Mouse (Mus musculus) NIH3T3 (cell line): ENCODE measurements at regions not wholly inside any gene's neighbourhood (a gene's known extent, or its start where the extent isn't known, plus 50 kb on each side); places are given as distances from the start of the nearest gene placed in this dataset.
"Not testable (repeated sequence)": the region's sequence is repeated elsewhere in the genome, so short reads cannot be mapped to it uniquely, and the experiment has no call there.

Experiments
- DNase-seq: peaks from one replicate; pipeline ENCODE4 v3.0.0-alpha.2; 2012; ENCODE audit warnings: low read depth

DNA sequence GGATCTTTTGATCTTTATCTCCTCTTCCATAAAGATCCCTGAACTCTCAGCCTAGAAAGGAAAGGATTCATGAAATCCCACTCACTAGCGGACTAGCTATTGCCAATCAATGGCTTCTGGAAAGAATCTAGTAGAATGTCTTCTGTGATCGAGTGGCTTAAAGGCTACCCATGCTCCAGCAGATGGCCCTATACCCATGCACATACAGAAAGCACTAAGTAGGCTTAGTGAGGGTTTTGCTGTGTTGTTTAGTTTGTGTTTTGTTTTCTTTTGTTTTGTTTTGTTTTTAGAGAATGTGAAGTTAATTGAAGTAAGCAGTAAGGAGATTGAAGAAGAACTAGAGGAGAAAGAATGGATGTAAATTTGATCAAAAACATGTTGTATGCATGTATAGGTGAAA is 187.5 kb downstream of the Kctd12 start:
- DNase-seq = no peak

DNA sequence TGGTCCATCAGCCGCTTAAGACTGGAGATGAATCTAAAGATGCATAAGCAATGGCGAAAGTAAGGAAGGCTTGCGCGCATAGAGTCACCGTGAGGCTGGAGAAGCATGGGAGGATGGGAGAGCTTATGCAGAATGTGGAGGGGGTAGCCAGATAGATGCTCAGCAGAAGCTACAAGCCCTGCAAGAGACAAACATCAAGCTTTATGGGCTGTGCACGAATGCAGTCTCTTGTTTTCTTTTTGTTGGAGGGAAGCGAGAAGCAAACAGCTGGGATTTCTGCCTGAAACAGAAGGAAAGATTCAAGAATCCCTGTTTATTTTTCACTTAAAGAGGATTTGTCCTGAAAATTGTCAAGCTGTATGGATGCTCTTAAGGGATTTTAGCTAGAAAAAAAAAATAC is 188.7 kb downstream of the Kctd12 start:
- no peak for DNase-seq

DNA sequence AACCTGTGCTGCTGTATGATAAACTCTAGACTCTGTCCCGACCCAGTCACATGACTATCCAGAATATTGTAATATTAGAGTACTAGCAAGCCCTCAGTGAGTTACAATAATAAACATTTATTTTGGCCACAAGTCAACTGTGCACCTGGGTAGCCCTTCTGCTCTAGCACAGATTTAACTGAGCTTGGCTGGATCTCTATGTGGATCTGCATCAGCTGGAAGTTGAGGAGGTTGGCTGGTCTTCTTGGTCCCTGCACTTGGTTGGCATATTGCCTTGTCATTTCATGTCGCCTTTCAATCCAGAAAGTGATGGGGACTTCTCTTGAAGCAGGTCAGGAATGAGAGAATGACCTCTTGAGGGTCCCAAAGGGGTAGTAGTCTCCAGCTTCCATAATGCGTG is 191.5 kb downstream of the Kctd12 start:
- DNase-seq = no peak

DNA sequence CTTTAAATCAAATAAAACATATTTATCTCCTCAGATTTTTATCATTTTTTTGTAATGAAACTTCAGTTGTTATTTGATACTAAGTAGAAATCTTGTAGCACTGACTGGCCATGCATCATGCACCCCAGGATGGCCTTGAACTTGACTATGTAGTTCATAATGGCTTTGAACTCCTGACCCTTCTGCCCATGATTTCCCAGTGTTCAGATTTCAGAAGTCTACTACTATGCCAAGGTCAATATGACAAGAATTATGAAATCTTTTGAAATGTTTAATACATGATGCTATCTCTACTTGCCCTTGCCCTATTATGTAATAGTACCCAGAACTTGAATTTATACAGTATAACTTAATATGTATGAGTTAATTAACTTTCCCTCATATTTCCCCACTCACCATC is 200.2 kb downstream of the Kctd12 start:
- no peak for DNase-seq

DNA sequence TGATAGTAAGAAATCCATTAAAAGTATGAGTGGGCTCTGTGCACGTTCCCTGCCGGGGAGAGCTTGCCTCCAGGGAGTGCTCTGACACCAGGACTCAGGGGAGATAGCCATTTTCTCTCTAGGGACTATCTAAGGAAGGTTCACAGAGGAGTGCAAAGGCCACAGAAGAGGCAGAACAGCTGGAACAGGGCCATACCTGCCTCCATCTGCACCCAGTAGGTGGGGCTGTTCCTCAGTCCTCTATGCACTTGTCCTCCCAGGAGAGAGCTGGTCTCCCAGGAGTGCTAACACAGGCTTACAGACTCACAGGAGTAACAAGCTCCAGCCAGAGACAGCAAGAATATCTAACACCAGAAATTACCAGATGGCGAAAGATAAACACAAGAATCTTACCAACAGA is 212.7 kb downstream of the Kctd12 start:
- no peak for DNase-seq

DNA sequence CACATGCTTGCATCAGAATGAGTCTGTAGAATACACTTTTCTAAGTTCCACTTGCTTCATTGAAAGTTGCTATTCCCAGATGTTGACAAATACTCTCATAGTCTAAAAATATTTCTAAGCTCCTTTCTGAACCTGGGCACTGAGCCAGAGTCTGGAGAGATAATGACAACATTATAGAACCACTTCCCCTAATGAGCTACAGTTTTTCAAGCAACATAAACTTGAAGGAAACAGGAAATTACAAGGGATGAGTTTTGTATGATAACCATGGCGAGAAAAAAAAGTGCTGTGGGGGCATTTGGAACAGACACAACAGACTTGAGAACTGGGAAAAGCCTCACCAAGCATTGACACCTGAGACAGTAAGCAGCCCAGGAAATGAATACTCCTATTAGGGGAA is 233.8 kb downstream of the Kctd12 start:
- DNase-seq = no peak

DNA sequence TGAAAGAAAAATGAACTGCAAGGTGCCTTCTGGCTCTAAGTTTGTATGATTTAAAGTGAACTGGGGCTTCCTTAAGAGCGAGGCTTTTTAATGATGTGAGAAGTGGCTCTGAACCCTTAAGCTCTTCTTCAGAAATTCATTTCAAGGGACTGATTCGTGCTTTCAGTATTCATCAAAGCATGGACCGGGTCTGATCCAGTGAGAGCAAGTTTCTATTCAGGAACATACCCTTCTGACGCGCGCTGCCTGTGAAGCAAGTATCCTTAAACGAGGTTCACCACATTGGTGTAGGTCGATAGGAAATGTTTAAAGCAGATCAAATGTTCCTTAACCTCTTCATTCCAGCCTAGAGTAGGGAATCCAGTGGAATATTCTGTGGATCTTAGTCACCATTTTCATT is 240.1 kb downstream of the Kctd12 start:
- DNase-seq = no peak

DNA sequence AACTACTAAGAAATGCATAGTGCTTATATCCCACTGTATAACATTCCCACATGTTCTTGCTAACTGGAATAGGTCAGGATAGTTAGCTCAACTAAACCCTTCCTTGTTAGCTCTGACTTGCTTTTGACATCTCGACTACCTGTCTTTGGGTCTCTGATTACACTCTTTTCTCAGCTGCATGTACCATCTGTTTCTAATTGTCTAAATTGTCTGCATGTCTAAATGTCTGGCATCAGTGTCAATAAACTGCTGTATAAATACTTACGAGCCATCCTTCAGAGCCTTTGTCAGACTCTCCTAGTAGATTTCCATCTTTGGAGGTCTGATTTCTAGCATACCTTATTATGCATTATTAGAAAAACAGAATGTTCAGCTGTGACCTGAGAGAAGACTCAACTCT is 245.8 kb downstream of the Kctd12 start:
- no peak for DNase-seq

DNA sequence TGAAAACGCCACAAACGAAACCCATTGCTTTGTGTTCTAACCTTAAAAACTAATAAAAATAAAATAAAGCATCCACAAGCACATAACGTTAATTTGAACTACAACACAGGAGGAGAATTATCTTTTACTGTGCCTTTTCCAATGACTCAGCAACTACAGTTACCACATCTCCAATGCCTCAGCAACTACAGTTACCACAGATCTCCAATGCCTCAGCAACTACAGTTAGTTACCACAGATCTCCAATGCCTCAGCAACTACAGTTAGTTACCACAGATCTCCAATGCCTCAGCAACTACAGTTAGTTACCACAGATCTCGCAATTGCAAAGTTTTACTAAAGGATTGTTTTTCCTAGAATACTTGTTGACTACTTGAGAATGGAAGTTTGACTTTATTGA is 248.7 kb downstream of the Kctd12 start:
- not testable (repeated sequence) for DNase-seq

DNA sequence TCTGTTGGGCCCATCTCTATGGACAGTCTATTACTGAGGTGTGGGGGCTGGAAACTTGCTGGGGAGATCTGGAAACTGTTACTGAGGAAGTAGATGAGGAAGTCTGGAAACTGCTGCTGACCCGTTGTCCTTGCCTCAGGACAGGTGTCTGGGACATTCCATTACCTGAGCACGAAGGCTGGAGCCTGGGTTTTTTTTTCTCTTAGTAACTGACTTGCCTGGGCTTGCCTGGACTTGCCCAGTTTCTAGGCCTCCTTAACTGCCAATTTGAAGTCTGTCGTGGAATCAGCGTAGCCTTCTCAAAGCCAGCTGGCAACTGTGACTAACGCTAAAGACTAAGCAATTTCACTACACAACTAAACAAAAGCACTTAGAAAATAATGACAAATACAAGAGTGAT is 250.7 kb downstream of the Kctd12 start:
- DNase-seq = no peak

DNA sequence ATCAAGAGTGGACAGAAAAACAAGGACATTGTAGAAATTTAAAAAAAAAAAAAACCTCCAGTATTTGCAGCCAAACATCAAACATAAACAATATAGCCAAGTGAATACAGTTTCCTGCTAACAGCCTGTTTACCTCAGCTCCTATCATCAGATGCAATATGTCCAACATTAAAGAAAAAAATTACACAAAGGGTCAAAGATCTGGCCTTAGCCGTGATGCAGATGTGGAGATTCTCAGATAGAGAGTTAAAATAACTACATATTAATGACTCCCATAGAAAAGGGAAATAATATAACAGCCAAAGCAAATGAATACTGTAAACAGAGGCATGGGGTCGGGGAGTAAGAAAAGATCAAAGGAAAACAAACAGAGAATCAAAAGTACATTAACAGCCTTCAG is 259.8 kb downstream of the Kctd12 start:
- no peak for DNase-seq

DNA sequence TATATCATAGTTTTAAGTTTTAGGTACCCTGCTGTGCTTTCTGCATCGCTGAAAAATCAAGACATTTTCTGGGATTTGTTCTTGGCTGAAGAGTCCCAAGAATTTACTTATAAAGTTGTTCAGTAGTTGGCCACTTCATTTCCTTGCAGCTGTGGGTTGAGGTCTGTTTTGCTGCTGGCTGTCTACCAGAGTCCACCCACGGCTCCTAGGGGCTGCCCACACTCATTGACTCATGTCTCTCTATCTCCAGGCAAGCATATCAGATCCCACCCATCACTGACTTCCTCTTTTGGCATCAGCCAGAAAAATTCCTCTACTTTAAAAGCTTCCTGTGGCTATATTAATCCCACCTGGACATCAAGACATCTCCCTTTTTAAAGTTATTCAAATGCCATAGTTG is 263.9 kb downstream of the Kctd12 start:
- DNase-seq = no peak

DNA sequence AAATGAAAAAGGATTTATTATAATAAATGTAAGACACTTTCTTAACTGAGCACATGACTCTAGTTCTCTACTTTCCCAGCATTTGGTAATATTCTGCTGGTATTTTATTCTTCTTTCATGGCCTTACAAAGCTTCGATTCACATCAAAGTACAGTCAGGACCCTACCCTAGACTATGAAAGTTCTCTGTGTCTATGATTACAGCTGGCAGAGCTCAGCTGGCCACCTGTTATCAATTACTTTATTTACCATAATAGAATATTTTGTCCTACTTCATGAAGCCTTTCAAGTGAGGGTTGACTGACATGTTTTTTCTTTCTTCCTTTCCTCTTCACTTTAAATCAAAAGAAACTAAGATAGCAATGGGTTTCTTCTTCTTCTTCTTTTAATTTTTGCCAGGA is 269.8 kb downstream of the Kctd12 start:
- no peak for DNase-seq

DNA sequence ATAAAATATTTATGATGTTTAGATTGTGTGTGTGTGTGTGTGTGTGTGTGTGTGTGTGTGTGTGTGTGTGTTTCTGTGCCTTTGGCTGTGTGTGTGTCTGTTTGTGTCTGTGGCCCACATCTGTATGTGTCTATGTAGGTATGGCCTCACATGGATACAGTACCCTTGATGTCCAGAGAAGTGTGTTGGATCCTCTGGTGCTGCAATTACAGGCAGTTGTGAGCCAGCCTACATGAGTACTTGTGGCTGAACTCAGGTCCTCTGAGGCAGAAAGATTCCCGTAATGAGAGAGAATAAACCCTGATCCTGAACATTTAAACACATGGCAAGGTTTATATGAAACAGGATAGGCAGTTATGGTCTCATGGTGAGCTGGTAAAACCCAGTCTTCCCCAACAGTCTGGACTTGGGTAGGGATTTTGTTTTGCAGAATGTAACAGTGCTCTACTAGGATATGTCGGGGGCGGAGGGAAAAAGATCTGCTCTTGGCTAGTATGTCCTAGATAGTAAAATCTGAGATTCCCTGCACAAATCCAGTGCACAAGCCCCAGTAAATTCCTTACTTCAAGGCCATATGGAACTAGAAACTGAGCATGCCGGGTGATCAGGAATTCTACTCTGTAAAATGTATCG is 275.6 kb downstream of the Kctd12 start:
- no peak for DNase-seq

DNA sequence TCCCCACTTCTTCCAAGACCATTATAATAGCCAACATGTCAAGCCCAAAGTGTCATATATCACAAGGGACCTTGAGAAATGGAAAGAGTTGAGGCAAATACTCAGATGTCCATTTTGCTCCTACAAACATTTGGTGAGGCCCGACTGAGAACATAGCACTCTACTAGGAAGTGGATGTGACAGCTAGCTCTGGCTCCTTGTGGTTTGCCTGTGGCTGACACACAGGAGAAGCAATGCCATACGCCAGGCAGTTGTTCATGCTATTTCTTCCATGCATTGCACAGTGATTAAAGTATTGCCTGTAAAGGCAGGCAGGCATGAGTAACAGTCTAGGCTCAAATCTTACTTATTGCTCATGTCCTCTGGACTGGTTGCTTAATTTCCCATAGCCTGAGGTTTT is 281.3 kb downstream of the Kctd12 start:
- no peak for DNase-seq

DNA sequence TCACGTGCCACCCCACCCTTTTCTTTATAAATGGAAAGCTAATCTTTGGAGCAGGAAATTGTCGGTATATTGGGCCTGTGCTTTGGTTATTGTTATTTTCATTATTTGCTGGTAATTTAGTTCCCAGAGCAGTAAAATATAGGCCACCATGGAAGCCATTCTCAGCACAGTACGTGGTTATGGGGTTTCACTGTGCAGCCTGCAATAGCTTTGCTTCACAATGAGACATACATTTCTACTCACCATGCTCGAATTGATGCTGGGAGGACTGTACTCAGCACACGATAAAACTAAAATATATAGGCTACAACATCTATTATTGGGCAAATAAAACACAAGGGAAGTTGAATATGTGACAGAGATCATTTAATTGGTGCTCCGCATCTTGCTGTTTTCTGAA is 282.0 kb downstream of the Kctd12 start:
- no peak for DNase-seq

DNA sequence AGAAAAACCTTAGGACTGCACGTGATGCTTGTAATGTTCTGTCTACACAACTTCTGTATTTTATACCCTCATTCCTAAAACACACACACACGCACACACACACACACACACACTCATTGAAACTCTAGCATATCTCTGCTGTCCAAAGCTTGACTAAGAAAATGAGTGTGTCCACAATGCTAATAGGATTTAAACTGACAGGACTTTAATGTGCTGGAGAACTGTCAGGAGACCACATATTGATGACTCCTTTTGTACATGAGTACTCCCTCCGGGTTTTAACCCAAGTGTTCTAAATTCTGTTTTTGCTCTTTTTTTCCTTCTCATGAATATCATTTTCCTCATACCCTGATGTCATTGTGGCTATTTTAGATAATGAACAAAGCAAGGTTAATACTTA is 283.4 kb downstream of the Kctd12 start:
- DNase-seq = no peak

DNA sequence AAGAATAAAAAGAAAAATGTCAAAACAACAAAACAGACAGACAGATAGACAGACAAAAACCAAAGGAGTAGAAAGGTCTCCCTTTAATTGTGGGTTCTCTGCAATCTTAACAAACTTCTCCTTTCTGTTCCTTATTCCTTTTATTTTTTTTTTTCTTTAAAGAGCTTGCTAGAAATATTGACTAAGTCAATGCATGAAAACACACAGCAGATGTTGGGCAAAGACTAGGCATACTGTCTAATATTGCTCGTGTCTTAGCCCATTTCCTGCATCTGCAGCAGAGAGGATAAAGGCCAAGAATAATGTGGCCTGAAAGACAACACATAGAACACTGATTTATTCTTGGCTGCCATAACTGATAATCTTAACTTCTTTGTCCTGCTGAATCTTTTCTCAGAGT is 295.6 kb downstream of the Kctd12 start:
- DNase-seq = no peak

DNA sequence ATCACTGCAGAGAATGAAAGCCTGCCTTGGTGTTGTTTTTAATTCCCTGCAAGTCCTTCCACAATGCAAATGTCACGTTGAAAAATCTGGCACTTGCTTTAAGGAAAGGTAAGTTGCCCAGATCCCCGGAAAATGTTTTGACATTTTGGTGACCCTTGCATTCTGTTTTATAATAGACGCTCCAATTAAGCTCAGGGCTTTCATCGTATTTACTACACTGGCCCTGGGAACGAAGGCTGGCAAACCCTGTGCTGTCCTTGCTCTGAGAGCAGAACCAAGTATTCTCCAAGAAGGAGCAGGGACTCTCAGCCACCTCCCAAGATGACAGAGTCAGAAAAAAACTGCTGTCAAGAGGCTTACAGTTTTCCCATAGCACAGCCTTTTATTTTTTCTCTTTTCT is 305.9 kb downstream of the Kctd12 start:
- DNase-seq = no peak

DNA sequence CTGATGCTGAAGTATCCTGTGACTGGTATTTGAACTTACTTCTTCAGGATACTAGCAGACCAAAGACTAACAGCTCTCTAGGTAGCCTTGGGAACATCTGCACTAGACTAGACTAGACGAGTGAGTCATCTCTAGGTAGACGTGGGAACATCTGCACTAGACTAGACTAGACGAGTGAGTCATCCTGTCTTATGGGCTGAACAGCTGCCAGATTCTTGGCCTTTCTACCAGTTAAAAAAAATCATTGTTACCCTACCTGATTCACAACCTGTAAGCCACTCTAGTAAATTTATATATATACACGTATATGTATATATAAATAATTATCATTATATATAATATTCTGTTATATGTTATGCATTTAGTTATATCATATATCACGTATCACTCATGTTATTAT is 307.8 kb downstream of the Kctd12 start:
- no peak for DNase-seq

DNA sequence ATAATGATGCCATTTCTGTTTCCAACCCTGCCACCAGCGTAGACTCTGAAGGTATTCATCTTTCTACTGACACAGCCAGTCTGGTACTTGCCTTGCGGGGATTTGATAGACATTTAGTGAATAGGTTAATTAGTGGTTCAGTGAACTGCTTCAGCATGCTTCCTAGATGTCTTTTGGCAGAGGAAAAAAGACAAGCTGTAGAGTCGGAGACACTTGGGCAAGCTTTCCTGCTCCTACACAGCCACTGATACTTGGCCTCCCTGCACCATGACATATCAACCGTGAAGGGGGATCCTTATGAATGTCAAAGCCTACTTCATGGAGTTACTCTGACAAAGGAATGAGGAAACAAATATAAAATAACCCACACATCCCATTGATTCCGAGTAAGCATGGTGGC is 308.7 kb downstream of the Kctd12 start:
- DNase-seq = no peak

DNA sequence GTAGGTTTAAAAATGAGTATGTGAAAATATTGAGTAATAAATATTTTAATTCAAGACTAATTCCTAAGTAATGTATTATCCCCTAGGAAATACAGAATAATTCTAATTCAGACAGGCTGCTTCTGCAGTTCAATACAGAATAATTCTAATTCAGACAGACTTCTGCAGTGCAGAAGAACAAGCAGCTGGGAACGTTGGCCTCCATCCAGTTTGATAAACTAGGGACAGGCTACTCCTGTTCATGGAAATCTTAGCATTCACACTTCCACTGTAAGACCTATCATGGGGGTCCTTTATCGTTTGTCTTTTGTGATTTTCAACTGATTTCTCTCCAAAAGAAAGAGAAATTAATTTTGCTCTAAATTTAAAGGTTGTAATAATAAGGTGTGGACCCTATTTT is 319.2 kb downstream of the Kctd12 start:
- no peak for DNase-seq

DNA sequence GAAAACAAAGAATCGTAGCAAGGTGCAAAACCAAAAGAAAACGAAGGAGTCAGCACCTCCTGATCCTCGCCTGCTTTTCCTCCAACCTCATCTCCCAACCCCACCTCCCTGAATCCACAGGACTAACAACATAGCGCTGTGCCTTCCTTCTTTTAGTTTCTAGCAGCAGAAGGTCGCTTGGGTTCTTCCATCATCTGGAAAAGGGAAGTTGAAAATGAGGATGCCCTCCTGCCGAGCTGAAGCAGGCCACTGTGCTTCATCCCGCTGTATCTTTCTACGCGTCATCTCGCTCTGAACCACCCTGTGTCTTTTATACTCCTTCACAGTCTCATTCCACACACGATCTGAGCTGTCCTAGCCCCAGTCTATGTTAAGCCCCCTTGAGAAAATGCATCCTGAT is 322.1 kb downstream of the Kctd12 start:
- no peak for DNase-seq

DNA sequence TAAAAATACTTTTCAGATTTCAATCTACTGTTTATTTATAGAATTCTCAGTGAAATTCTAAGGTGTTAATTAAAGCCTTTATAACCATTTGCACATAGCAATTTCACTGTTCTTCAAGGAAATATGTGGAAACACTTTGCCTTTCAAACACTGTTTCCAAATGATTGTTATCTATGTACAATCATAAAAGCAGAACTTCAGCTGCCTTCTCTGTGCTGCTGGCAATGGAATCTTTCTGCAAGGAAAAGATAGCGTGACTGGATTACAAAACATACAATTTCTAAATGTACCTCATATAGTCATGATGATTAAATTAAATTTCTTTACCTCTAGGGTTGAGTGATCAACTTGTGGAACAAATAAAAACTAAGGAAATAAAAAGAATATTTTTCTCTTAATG is 326.2 kb downstream of the Kctd12 start:
- DNase-seq = no peak

DNA sequence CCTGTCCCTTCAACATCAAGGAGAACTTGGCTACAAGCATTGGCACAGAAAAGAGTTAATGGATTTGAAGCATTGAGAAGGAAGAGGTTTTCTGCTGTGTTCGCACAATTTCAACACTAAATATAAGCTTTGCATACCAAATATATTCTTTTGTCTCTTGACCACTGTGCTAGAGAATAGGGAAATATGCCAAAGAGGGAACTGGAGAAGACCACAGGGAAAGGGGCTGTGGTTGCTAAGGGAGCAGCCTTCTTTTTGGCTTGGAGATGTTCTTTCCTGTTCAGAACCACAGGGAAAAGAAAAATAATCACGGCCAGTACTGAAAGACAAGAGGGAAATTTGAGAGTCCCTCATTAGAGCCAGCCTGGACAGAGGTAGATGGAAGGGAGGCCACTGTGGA is 352.8 kb downstream of the Kctd12 start:
- DNase-seq = no peak
